Mouse (Mus musculus) spleen, adult 2 months (tissue): ENCODE data around the gene Cd68.

ENCODE experiments used
- CTCF ChIP-seq: fragments of 200-500 bp; IDR thresholded peaks from 2 replicates; pipeline ENCODE4 v1.5.1; 2011; ENCODE audit warnings: mild to moderate bottlenecking, inconsistent platforms; ENCODE audit not compliant: insufficient read depth, insufficient read length, insufficient replicate concordance; ENCODE audit errors: extremely low read depth
- POLR2A ChIP-seq: fragments of 200-500 bp; IDR thresholded peaks from 2 replicates; pipeline ENCODE4 v1.6.1; 2011; ENCODE audit warnings: low read depth, low read length, inconsistent platforms

GRCm38 (mm10) chr11:69715482-69715881, 49.5 kb upstream of the Cd68 start:
- TF ChIP-seq CTCF (peak; percentile 22; the same call in 1 of the 2 replicates), POLR2A (no peak)
